Mouse (Mus musculus): ENCODE data around the gene Tmem132d. TPM values are rescaled to one million over a fixed set of nuclear protein-coding genes. Genes with fewer than 3 reads are reported as not detected.
"Not testable (repeated sequence)": the region's sequence is repeated elsewhere in the genome, so short reads cannot be mapped to it uniquely, and the experiment has no call there.

The Tmem132d gene
- total RNA-seq, 2 experiments from 2014 or later: 0.03 to 0.08 TPM

DNA sequence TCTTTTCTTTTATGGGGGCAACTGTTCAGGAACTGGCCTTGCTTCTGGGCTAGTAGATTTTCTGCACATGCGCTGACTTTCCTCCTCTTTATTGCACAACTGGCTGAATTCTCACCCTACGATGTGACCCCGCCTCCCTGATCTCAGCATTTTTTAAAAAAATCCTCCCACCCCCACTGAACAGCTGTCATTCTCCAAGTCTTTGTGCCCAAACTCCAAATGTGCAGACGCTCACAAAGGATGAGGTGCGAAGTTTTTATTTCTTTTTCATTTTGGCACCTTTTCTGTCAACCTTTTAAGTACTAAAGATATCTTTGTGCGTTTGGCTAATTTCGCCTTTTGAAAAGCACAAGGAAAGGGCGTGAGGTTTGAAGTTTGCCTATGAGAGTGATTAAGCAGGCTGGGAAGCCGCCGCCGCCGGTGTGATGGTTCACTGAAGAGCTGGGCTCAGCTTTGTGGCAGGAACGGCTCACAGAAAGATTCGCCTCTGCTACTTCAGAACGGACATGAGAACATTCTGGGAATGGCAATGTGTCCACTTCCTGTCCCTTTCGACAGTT is 478.6 kb downstream of the Tmem132d start:
- intact Hi-C loops (cut with DNase I): no loop called here
- no peak for DNase-seq

GRCm38 (mm10) chr5:127952800-127953199 is 480.1 kb downstream of the Tmem132d start:
- no peak for DNase-seq
- intact Hi-C loops (cut with DNase I): no loop called here

- intact Hi-C loops (cut with DNase I): no loop called here
- no peak for DNase-seq
Measured at GRCm38 (mm10) chr5:127950574-127950973, 482.3 kb downstream of the Tmem132d start.

DNA sequence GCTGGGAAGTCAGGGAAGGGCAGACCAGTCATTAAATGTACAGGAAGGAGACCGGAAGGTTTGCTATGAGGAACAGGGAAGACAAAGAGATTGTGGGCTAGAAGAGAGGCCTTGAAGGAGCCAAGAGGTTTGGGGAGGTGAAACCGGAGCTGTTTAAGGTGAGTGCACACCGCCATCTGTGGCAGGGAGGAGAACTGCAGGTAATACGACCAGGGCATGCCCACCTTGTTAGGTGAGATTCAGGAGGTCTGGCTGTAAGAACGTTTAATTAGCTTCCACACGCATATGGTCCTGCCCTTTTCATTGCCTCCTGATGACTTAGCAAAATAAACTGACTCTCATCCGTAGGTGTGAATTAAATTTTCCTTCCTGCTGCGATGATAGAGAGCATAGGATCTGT is 485.6 kb downstream of the Tmem132d start:
- intact Hi-C loops (cut with DNase I): no loop called here
- DNase-seq: no peak

- intact Hi-C loops (cut with DNase I): not testable (repeated sequence)
Measured at GRCm38 (mm10) chr5:127942171-127942570, 490.7 kb downstream of the Tmem132d start.

GRCm38 (mm10) chr5:127937914-127938313 is 495.0 kb downstream of the Tmem132d start:
- intact Hi-C loops (cut with DNase I): no loop called here
- no peak for DNase-seq

More at GRCm38 (mm10) chr5:127942171-127942570, 490.7 kb downstream of the Tmem132d start:
- DNase-seq: not testable (repeated sequence)

DNA sequence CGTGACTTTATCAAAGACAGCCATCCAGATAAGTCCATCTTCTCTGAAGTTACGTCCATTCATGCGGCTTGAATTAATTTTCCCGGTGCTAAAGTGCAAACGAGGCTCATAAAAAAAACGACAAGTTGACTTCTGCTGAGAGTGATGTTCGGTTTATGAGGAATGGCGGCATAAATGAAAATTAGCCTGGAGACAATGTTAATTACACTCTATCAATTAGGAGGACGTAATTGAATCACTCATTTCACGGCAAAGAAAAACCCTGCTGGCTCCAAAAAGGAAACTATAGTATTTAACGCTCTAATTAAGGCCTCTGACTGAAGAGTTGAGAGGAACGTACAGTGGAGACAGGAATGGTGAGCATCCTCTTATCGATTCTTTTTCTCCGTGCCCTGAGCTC is 503.2 kb downstream of the Tmem132d start:
- no peak for DNase-seq
- intact Hi-C loops (cut with DNase I): no loop called here

DNA sequence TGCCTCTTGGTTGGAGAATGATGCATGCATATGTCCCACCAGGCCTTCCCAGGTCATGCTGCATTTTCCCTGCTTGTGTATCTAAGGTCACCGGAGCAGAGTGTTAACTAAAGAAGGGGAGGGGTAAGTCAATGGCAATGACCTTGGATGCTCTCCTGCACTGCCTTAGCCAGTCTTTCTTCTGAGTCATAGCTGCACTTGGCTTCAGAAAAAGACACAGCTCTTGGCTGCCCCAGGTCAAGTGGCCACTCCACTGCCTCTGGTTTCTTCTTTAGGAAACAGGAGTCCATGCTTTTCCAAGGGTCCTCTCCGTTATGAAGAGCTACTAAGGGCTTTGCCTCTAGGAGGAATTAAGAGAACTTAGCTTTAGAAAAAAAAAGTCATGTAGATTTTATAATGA is 506.2 kb downstream of the Tmem132d start:
- intact Hi-C loops (cut with DNase I): no loop called here

DNA sequence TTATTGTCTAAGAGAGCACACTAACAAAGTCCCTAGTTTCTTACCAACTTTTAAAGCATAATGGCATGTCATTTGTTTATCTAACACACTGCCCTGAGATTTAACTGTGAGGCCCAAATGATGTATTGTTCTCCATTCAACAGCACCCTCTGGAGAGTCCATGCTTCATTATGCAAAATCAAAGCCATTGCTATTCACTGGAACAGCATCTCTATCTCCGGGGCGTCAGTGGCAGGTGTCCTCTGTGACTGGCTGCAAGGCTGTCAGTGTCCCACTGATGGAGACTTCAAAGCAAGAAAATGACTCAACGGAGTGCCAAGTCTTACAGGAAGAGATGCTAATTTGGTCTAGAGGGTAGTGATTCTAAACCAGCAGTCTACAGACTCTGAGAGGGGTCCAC is 508.8 kb downstream of the Tmem132d start:
- no peak for DNase-seq
- intact Hi-C loops (cut with DNase I): no loop called here

More for the DNA sequence above, 506.2 kb downstream of the Tmem132d start:
- DNase-seq: no peak

- intact Hi-C loops (cut with DNase I): no loop called here
- DNase-seq: no peak
Measured at GRCm38 (mm10) chr5:127919171-127919570, 513.7 kb downstream of the Tmem132d start.

DNA sequence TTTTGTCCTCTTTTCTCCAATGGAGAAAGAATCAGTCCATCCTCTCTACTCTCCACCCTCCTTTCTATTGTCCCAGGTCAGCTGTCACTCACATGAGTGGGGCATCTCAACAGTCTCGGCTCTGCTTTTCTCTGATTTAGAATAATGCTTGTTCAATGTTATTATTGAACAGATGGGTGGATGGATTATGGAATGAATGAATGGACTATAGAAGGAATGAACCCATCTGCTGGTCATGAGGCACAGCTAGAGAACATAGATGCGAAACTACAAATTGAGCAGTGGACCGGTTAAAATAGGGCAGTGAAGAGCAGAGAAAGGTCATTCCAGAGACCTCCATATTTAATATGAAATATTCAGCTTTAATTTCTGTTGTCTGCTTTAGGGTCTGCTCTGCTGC is 514.5 kb downstream of the Tmem132d start:
- DNase-seq: no peak
- intact Hi-C loops (cut with DNase I): no loop called here

GRCm38 (mm10) chr5:127914157-127914556 is 518.7 kb downstream of the Tmem132d start:
- no peak for DNase-seq
- intact Hi-C loops (cut with DNase I): no loop called here

- no peak for DNase-seq
- intact Hi-C loops (cut with DNase I): no loop called here
Measured at GRCm38 (mm10) chr5:127911603-127912002, 521.3 kb downstream of the Tmem132d start.

DNA sequence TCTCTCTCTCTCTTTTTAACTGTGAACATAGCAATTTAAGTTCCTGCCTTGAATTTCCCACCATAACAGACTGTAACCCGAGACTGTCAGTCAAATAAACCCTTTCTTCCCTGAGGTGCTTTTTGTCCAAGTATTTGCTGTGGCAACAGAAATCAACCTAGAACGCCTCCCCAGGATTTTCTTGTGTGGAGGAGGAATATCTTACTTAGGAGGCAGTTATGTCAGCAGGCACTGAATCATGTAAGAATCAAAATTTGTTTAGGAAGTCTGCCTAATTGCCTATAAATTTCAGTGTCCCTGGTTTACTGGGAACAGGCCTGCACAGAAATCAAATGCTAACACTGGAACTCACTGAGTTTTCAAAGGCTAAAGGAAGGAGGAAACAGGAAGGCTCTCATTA is 522.5 kb downstream of the Tmem132d start:
- intact Hi-C loops (cut with DNase I): no loop called here
- no peak for DNase-seq

DNA sequence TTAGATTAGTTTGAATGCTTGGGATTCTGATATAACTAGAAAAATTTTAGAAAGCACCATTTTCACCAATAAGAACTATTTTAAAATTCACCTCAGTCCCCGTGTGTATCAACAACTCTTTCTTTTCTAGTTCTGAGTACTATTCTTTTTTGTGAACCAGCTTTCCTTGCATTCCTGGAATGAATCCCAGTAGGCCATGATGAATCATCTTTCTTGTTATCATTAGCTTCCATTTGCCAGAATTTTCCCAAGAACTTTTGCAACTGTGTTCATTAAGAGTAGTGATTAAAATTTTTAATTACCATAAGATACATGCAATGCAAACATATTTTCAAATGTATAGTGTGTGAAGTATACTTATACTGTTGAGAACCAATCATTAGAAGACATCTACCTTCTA is 537.7 kb downstream of the Tmem132d start:
- no peak for DNase-seq
- intact Hi-C loops (cut with DNase I): no loop called here

DNA sequence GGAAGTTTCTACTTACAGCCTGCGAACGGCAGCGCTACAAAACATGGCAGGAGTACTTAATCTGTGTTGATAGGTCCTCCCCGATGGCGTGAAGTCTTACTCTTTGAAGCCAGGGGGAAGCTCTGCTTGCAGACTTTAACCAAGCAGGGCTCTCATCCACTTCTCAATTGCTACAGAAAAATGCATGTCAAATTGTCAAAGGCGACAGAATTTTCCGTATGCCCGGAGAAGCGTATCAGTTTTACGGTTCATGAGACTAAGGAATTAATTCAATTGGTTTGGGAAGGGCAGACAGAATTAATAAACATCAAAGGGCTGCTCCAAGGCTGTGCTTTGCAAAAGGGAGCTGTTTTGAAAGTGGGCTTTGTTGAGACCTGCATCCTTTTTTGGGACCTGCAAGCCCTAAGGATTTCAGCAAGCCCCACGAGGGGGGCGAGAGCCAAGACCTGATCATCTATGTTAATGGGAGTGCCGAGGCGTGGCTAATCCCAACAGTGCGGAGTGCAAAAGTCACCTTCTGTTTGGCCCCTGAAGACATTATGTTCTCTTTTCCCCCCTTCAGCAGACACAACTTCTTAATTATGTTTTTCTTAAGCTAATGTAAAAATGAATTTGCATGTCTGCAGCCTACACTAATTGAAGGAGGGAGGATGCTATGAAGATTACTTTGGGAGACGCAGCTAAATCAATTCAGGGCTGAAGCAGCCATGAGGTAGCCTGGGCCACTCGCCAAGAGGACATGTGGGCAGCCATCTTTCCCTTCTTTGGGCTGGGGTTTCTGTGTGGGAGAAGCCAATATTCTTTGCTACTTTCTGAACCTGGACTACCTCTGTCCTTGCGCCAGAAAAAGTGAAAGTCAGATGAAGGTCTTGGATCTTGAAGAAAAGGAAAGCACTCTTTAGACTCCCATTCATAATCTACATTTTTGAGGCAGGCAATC is 547.0 kb downstream of the Tmem132d start:
- intact Hi-C loops (cut with DNase I): no loop called here
- DNase-seq: no peak

DNA sequence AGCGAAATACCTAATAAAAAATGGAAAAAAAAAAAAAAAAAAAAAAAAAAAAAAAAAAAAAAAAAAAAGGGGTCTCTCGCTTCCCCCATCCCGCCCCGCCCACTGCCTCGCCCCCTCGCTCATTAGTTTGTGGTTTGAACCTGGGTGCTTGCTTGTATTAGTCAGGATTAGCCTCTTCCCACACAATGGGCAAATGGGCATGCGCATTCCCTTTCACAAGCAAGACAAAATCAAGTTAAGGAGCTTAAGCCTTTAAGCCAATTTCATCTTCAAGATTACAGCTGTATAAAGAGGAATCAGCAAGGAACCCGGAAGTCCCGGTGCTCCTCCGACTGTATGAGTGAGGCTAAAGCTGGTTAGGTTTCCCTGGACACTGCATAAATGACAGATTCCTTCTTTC is 549.9 kb downstream of the Tmem132d start:
- intact Hi-C loops (cut with DNase I): no loop called here
- no peak for DNase-seq

DNA sequence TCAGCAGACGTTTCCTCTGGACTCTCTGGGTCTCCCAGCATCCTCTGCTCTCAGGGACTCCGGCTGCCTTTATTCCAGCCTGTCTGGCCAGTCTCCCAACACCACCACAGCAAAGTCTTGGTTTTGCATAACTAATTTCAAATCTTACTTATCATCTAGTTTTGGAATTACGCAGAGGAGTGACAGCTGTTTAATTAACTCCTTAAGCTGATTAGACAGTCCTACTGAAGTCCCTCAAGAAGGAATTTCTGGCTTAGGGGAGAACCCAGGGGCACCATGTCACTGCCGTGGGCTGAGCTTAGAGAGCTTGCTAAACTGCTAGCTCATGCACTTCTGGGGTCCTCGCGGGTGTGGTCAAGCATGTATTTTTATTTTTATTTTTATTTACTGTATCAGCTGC is 558.4 kb downstream of the Tmem132d start:
- intact Hi-C loops (cut with DNase I): no loop called here

DNA sequence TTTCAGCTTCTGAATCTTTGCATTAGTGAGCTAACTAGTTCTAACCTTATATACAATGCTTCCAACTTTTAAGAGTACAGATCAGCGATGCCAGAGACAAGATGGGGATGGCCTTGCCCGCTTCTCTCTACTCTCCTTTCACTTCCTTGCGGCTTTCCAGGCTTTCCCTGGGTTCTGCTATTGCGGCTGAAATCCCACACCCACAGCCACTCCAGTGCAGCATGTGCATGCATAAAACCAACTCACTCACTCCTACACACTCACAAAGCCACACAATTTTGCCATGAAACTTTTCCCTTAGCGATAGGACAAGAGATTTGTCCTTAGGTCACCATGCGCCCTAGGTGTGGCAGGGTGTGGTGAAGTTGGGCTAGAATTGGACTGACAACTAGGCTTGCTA is 567.7 kb downstream of the Tmem132d start:
- DNase-seq: no peak
- intact Hi-C loops (cut with DNase I): no loop called here

More for the DNA sequence above, 558.4 kb downstream of the Tmem132d start:
- no peak for DNase-seq

GRCm38 (mm10) chr5:127859719-127860118 is 573.2 kb downstream of the Tmem132d start:
- intact Hi-C loops (cut with DNase I): no loop called here
- DNase-seq: no peak

- intact Hi-C loops (cut with DNase I): no loop called here
- DNase-seq: no peak
Measured at GRCm38 (mm10) chr5:127852305-127852704, 580.6 kb downstream of the Tmem132d start.

DNA sequence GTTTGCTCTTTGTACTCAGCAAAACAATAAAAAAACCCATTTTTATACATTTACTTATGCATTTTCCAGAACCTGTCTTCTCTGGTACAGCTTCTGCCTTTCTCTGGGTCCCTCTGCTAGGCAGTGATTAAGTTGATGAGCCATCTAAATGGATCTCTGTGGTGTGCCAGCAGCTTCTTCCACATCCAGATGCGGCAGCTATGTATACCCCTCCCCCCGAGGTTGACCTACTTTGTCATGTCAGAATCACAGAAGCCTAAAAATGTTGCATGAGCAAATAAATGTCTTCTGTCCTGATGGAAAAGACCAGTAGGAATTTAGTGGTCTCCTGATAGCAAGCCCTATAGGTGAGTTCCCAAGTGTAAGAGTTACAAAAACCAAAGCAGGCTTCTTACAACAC is 601.1 kb downstream of the Tmem132d start:
- no peak for DNase-seq
- intact Hi-C loops (cut with DNase I): no loop called here
